Mouse (Mus musculus) lung, embryonic 15.5 days (tissue): ENCODE data around the gene Sltm. TPM values are rescaled to one million over a fixed set of nuclear protein-coding genes. Genes with fewer than 3 reads are reported as not detected.

Source experiments
- ATAC-seq: fragments of 200-750 bp; cut with Nextera tagmentation; 2 replicates; pipeline ENCODE4 v1.8.0; 2017; ENCODE audit warnings: moderate number of reproducible peaks, borderline replicate concordance; ENCODE audit not compliant: low FRiP score, low TSS enrichment; ENCODE audit errors: extremely low read depth
- H3K27ac ChIP-seq: fragments of 300-500 bp; sonication (generic); 2 replicates; pipeline ENCODE4 v1.5.1; 2015; ENCODE audit warnings: moderate library complexity, mild to moderate bottlenecking, inconsistent platforms
- H3K27me3 ChIP-seq: fragments of 300-500 bp; sonication (generic); 2 replicates; pipeline ENCODE4 v1.6.1; 2015; ENCODE audit warnings: inconsistent platforms
- H3K36me3 ChIP-seq: fragments of 300-500 bp; sonication (generic); 2 replicates; pipeline ENCODE4 v1.6.1; 2015; ENCODE audit warnings: inconsistent platforms
- H3K4me1 ChIP-seq: fragments of 300-500 bp; sonication (generic); 2 replicates; pipeline ENCODE4 v1.6.1; 2015; ENCODE audit warnings: inconsistent platforms
- H3K4me2 ChIP-seq: fragments of 300-500 bp; sonication (generic); 2 replicates; pipeline ENCODE4 v1.6.1; 2015; ENCODE audit warnings: inconsistent platforms, mild to moderate bottlenecking, moderate library complexity
- H3K4me3 ChIP-seq: fragments of 300-500 bp; sonication (generic); 2 replicates; pipeline ENCODE4 v1.5.1; 2015; ENCODE audit warnings: mild to moderate bottlenecking, inconsistent platforms
- H3K9ac ChIP-seq: fragments of 300-500 bp; sonication (generic); 2 replicates; pipeline ENCODE4 v1.6.1; 2015; ENCODE audit warnings: inconsistent platforms
- H3K9me3 ChIP-seq: fragments of 300-500 bp; sonication (generic); 2 replicates; pipeline ENCODE4 v1.6.1; 2016; ENCODE audit warnings: inconsistent platforms
- WGBS: fragments of 180-500 bp; shearing (Covaris S2); methylation state at CpG from one replicate; pipeline ENCODE4 v1.1.7; 2015; 5-methylcytosine and 5-hydroxymethylcytosine counted together
- polyA plus RNA-seq: library from polyadenylated mRNA; unstranded; fragments of >200 nt; fragmentation: Nextera tagmentation; extraction: Ambion mirVana; gene quantifications from 2 replicates; pipeline ENCODE4 v1.2.1, GENCODE M21; 2015

Sltm gene
- polyA plus RNA-seq, 1 experiment from 2014 or later = 47.3 TPM

- Histone ChIP-seq H3K4me1 (no peaks in the 10 kb centered on the region), H3K4me2 (no peak overlapping the region), H3K4me3 (no peak overlapping the region), H3K27ac (no peak overlapping the region), H3K9me3 (no peaks in the 10 kb centered on the region), H3K9ac (no peak overlapping the region), H3K27me3 (no peaks in the 10 kb centered on the region), H3K36me3 (peaks cover 10% of the 10 kb centered on the region)
- no peak for ATAC-seq
- WGBS = 90% methylated on average over 1 of the region's 1 CpGs
Observed at GRCm38 (mm10) chr9:70602186-70602845, 59.8 kb downstream of the Sltm start.

DNA sequence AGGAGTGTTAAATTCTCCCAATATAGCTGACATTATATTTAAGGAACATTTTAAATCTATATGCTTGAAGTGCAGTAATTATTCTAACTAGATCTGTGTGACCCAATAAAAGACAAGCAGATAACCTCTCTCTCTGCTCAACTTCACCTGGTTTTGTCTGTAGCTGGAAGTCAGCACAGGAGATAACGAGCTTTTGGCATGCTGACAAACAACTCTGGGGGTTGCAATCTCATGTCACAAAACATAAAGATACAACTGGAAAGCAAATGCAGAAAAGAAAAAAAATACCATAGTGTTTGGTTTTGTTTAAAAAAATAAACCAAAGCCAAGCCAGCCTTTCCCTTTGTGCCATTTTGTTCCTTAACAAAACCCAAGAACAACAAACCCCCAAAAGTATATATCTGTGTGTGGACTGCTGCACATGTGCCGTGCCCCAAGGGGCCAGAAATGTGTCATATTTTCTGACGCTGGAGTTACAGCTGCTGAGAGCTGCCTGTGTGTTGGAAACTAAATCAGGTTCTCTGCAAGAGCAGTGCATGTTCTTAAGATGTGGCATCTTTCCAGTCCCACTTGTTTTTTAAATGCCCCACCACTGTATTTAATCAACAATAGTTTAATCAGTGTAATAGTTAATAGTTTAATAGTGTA is 68.6 kb downstream of the Sltm start:
- WGBS = 52% methylated on average over 3 of the region's 3 CpGs
- Histone ChIP-seq H3K9ac (no peak overlapping the region), H3K4me1 (0 out of 2 replicates have a peak, but pooled peaks cover 2% of the 10 kb centered on the region), H3K36me3 (peaks cover 9% of the 10 kb centered on the region), H3K9me3 (no peaks in the 10 kb centered on the region), H3K4me2 (no peak overlapping the region), H3K4me3 (no peak overlapping the region), H3K27me3 (no peaks in the 10 kb centered on the region), H3K27ac (no peak overlapping the region)
- no peak for ATAC-seq

- WGBS = 83% methylated on average over 2 of the region's 2 CpGs
- H3K9me3 ChIP-seq = no peaks in the 10 kb centered on the region
- no peaks in the 10 kb centered on the region for H3K27me3 ChIP-seq
- ATAC-seq = no peak
- H3K9ac ChIP-seq = no peak overlapping the region
- H3K4me1 ChIP-seq = no peaks in the 10 kb centered on the region
- H3K4me3 ChIP-seq = no peak overlapping the region
- H3K27ac ChIP-seq = no peak overlapping the region
- no peaks in the 10 kb centered on the region for H3K36me3 ChIP-seq
- H3K4me2 ChIP-seq = no peak overlapping the region
Observed at GRCm38 (mm10) chr9:70629711-70630110, 87.2 kb downstream of the Sltm start.

GRCm38 (mm10) chr9:70631665-70632064 is 89.1 kb downstream of the Sltm start:
- Histone ChIP-seq H3K9ac (no peak overlapping the region), H3K36me3 (no peaks in the 10 kb centered on the region), H3K4me2 (no peak overlapping the region), H3K27me3 (no peaks in the 10 kb centered on the region), H3K9me3 (no peaks in the 10 kb centered on the region), H3K4me3 (no peak overlapping the region), H3K27ac (peak overlapping the region; percentile 45), H3K4me1 (no peaks in the 10 kb centered on the region)
- 11% methylated on average over 5 of the region's 5 CpGs for WGBS
- ATAC-seq = no peak

DNA sequence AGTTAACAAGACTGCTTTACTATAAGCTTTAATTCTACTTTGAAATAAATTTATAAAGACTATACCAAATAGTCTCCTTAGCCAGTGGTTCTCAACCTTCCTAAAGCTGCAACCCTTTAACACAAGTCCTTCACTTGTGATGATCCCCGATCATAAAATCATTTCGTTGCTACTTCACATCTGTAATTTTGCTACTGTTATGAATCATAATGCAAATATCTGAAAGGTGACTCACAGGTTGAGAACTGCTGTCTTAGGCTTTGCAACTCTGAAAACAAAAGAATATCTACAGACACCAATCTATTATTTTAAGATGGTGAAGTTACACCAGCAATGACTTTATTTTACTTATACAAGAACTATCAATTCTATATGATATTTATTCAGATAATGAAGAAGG is 94.2 kb downstream of the Sltm start:
- H3K4me2 ChIP-seq = no peak overlapping the region
- no peak overlapping the region for H3K27ac ChIP-seq
- H3K27me3 ChIP-seq = no peaks in the 10 kb centered on the region
- H3K9ac ChIP-seq = no peak overlapping the region
- no peaks in the 10 kb centered on the region for H3K36me3 ChIP-seq
- H3K4me3 ChIP-seq = no peak overlapping the region
- H3K9me3 ChIP-seq = no peaks in the 10 kb centered on the region
- H3K4me1 ChIP-seq = no peaks in the 10 kb centered on the region
- 81% methylated on average over 2 of the region's 2 CpGs for WGBS
- no peak for ATAC-seq

Other genes with a start within 250 kb of the Sltm start
- 246 TPM in 2 replicates for gene Ccnb2, start 121.2 kb upstream of the Sltm start, polyA plus RNA-seq
- 25.8 and 27.0 TPM in 2 replicates for gene Rnf111, start 39.0 kb upstream of the Sltm start, polyA plus RNA-seq
- gene Gm10642, start 113.5 kb downstream of the Sltm start, polyA plus RNA-seq = 0.31 and 0.47 TPM in 2 replicates
- gene Mindy2, start 114.4 kb downstream of the Sltm start, polyA plus RNA-seq = 10.1 and 10.8 TPM in 2 replicates
- 83.9 and 85.7 TPM in 2 replicates for gene Adam10, start 136.2 kb downstream of the Sltm start, polyA plus RNA-seq